In genomic region chrX:89559318-89559717, GRCm38 (mm10) we compare ENCODE assay signal across 13 mouse cellular contexts.
"Had no signal": no experiment of that assay in that cellular context is flagged by ENCODE, and none has a peak within 500 bp of the region (broad histone marks: within the 10 kb centered on the region; RNA-seq: fewer than 3 reads in every experiment).

No protein-coding gene starts in this region.

- H3K4me2 ChIP-seq: limb, embryonic 13.5 days; neural tube, embryonic 12.5 days had no signal

- H3K27me3 ChIP-seq: limb, embryonic 13.5 days; neural tube, embryonic 12.5 days had no signal

- DNase-seq: kidney, postnatal 10 days; kidney, postnatal 4 days; left cerebral cortex, postnatal 4 days; lung, adult 18-20 months; right cerebral cortex, adult 18-20 months; right cerebral cortex, postnatal 25 days; thymus, postnatal 4 days had no signal

- H3K9me3 ChIP-seq: limb, embryonic 13.5 days; neural tube, embryonic 12.5 days had no signal

- H3K9ac ChIP-seq: limb, embryonic 13.5 days; liver, embryonic 14.5 days; neural tube, embryonic 12.5 days had no signal

- H3K4me1 ChIP-seq: limb, embryonic 13.5 days; neural tube, embryonic 12.5 days had no signal

- H3K27ac ChIP-seq: layer of hippocampus, adult 2 months; limb, embryonic 13.5 days; liver, embryonic 14.5 days; neural tube, embryonic 12.5 days; stomach, postnatal 0 days had no signal

- H3K4me3 ChIP-seq: layer of hippocampus, adult 2 months; limb, embryonic 13.5 days; myocyte; neural tube, embryonic 12.5 days had no signal

- H3K36me3 ChIP-seq: limb, embryonic 13.5 days; neural tube, embryonic 12.5 days had no signal
